In genomic region chr5:78556946-78557345, GRCm38 (mm10) we compare ENCODE assay signal across 28 mouse cellular contexts.
"Had no signal": no experiment of that assay in that cellular context is flagged by ENCODE, and none has a peak within 500 bp of the region (broad histone marks: within the 10 kb centered on the region; RNA-seq: fewer than 3 reads in every experiment).

No protein-coding gene starts in this region.

- H3K9ac ChIP-seq: heart, embryonic 12.5 days; hindbrain, embryonic 12.5 days; hindbrain, embryonic 15.5 days; intestine, embryonic 15.5 days; limb, embryonic 12.5 days; liver, embryonic 13.5 days; liver, embryonic 15.5 days; liver, postnatal 0 days had no signal

- H3K27ac ChIP-seq: gastrocnemius, adult 2 months; heart, embryonic 10.5 days; hindbrain, embryonic 10.5 days; hindbrain, embryonic 12.5 days; hindbrain, embryonic 15.5 days; intestine, embryonic 15.5 days; kidney, postnatal 0 days; limb, embryonic 10.5 days; limb, embryonic 12.5 days; liver, embryonic 13.5 days; liver, embryonic 15.5 days had no signal

- ATAC-seq: inflammation-experienced regulatory T-cells, adult 6 months; intestine, embryonic 15.5 days; intestine, postnatal 0 days; liver, postnatal 0 days had no signal

- H3K9me3 ChIP-seq: heart, embryonic 10.5 days; hindbrain, embryonic 10.5 days; hindbrain, embryonic 12.5 days; hindbrain, embryonic 15.5 days; intestine, embryonic 15.5 days; limb, embryonic 10.5 days; limb, embryonic 12.5 days; liver, embryonic 13.5 days; liver, embryonic 15.5 days had no signal

- H3K4me2 ChIP-seq: heart, embryonic 12.5 days; hindbrain, embryonic 12.5 days; hindbrain, embryonic 15.5 days; intestine, embryonic 15.5 days; limb, embryonic 12.5 days; liver, embryonic 11.5 days; liver, embryonic 13.5 days; liver, embryonic 15.5 days had no signal

- H3K4me3 ChIP-seq: gastrocnemius, adult 2 months; heart, embryonic 10.5 days; heart, embryonic 12.5 days; hindbrain, embryonic 10.5 days; hindbrain, embryonic 12.5 days; hindbrain, embryonic 15.5 days; intestine, embryonic 15.5 days; limb, embryonic 10.5 days; limb, embryonic 12.5 days; liver, embryonic 13.5 days; liver, embryonic 15.5 days had no signal

- H3K36me3 ChIP-seq: heart, embryonic 10.5 days; heart, embryonic 12.5 days; hindbrain, embryonic 10.5 days; hindbrain, embryonic 12.5 days; hindbrain, embryonic 15.5 days; intestine, embryonic 15.5 days; limb, embryonic 10.5 days; limb, embryonic 12.5 days; liver, embryonic 13.5 days; liver, embryonic 15.5 days had no signal

- H3K4me1 ChIP-seq: heart, embryonic 10.5 days; heart, embryonic 12.5 days; hindbrain, embryonic 10.5 days; hindbrain, embryonic 12.5 days; hindbrain, embryonic 15.5 days; intestine, embryonic 15.5 days; limb, embryonic 10.5 days; limb, embryonic 12.5 days; liver, embryonic 13.5 days; liver, embryonic 15.5 days had no signal

- H3K27me3 ChIP-seq: heart, embryonic 12.5 days; hindbrain, embryonic 12.5 days; hindbrain, embryonic 15.5 days; intestine, embryonic 15.5 days; limb, embryonic 12.5 days; liver, embryonic 13.5 days; liver, embryonic 15.5 days had no signal

- DNase-seq: gastrocnemius, adult 2 months; gastrocnemius, postnatal 10 days; gastrocnemius, postnatal 25 days; heart, adult 18-20 months; heart, postnatal 10 days; heart, postnatal 4 days; kidney, adult 18-20 months; kidney, adult 8-10 months; kidney, postnatal 14 days; kidney, postnatal 36 days; layer of hippocampus, adult 9-11 months; layer of hippocampus, postnatal 36 days; liver; liver, embryonic 13.5 days; liver, postnatal 0 days had no signal
